Mouse (Mus musculus): ENCODE measurements at regions not wholly inside any gene's neighbourhood (a gene's known extent, or its start where the extent isn't known, plus 50 kb on each side); places are given as distances from the start of the nearest gene placed in this dataset.

DNA sequence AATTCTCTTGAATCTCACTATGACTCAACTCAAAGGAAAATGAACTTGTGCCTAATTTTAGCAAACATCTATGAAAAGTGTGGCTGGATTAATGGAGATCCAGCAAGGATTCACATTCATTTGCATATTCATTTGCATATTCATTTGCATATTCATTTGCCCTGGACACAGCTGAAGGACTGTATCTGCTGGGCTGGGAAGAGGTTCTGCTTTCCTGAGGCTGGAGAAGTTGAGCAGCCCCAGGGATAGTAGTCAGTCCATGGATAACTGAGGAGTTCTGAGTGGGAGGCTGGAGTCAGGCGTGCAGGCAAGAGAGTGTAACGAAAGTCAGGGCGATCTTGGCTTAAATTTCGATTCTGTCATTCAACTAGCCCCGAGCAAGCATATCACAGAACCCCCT lies 164.3 kb upstream of the Tmpo start:
- TF ChIP-seq CTCF (IDR thresholded peaks at IDR 0.05; ENCODE audit: borderline replicate concordance, extremely low read depth, insufficient read depth, insufficient read length) = no peak
- TF ChIP-seq POLR2A (IDR thresholded peaks at IDR 0.05; ENCODE audit: borderline replicate concordance, extremely low read depth, insufficient read depth, insufficient read length, poor library complexity, severe bottlenecking) = no peak
